Mouse (Mus musculus) fat pad, adult 2 months (tissue): ENCODE data around the gene Auts2.

ENCODE experiments used
- DNase-seq: peaks from one replicate; pipeline ENCODE4 v3.0.0-alpha.2; 2011; ENCODE audit warnings: low read depth, low spot score; ENCODE audit errors: extremely low read depth

The Auts2 gene

GRCm38 (mm10) chr5:131547926-131548325 is 995.2 kb downstream of the Auts2 start:
- no peak for DNase-seq

GRCm38 (mm10) chr5:131546414-131546813 is 996.7 kb downstream of the Auts2 start:
- no peak for DNase-seq

GRCm38 (mm10) chr5:131544381-131544780 is 998.8 kb downstream of the Auts2 start:
- DNase-seq: no peak

- no peak for DNase-seq
These were observed 1004.7 kb downstream of the Auts2 start for GRCm38 (mm10) chr5:131538311-131538915.

- no peak for DNase-seq
These were observed 1005.3 kb downstream of the Auts2 start for GRCm38 (mm10) chr5:131537831-131538310.

GRCm38 (mm10) chr5:131537155-131537830 is 1005.9 kb downstream of the Auts2 start:
- no peak for DNase-seq

GRCm38 (mm10) chr5:131535752-131536151 is 1007.4 kb downstream of the Auts2 start:
- no peak for DNase-seq

- no peak for DNase-seq
These were observed 1009.3 kb downstream of the Auts2 start for GRCm38 (mm10) chr5:131533815-131534214.

- DNase-seq: no peak
These were observed 1011.2 kb downstream of the Auts2 start for GRCm38 (mm10) chr5:131531744-131532552.

GRCm38 (mm10) chr5:131530828-131531227 is 1012.3 kb downstream of the Auts2 start:
- DNase-seq: no peak

GRCm38 (mm10) chr5:131526666-131527065 is 1016.5 kb downstream of the Auts2 start:
- DNase-seq: no peak

GRCm38 (mm10) chr5:131524900-131525465 is 1018.2 kb downstream of the Auts2 start:
- DNase-seq: no peak

- DNase-seq: no peak
These were observed 1023.6 kb downstream of the Auts2 start for GRCm38 (mm10) chr5:131519560-131519959.

GRCm38 (mm10) chr5:131517677-131518076 is 1025.5 kb downstream of the Auts2 start:
- no peak for DNase-seq

GRCm38 (mm10) chr5:131515707-131516407 is 1027.3 kb downstream of the Auts2 start:
- DNase-seq: peak; percentile 70

GRCm38 (mm10) chr5:131513753-131514152 is 1029.4 kb downstream of the Auts2 start:
- no peak for DNase-seq

- no peak for DNase-seq
These were observed 1030.5 kb downstream of the Auts2 start for GRCm38 (mm10) chr5:131512617-131513016.

GRCm38 (mm10) chr5:131510659-131511058 is 1032.5 kb downstream of the Auts2 start:
- DNase-seq: no peak

- DNase-seq: peak; percentile 85
These were observed 1033.8 kb downstream of the Auts2 start for GRCm38 (mm10) chr5:131509315-131509714.

GRCm38 (mm10) chr5:131498865-131499264 is 1044.3 kb downstream of the Auts2 start:
- DNase-seq: no peak
